Mouse (Mus musculus): ENCODE results near the gene Stat4.
"Not testable (repeated sequence)": the region's sequence is repeated elsewhere in the genome, so short reads cannot be mapped to it uniquely, and the experiment has no call there.

Gene Stat4

DNA sequence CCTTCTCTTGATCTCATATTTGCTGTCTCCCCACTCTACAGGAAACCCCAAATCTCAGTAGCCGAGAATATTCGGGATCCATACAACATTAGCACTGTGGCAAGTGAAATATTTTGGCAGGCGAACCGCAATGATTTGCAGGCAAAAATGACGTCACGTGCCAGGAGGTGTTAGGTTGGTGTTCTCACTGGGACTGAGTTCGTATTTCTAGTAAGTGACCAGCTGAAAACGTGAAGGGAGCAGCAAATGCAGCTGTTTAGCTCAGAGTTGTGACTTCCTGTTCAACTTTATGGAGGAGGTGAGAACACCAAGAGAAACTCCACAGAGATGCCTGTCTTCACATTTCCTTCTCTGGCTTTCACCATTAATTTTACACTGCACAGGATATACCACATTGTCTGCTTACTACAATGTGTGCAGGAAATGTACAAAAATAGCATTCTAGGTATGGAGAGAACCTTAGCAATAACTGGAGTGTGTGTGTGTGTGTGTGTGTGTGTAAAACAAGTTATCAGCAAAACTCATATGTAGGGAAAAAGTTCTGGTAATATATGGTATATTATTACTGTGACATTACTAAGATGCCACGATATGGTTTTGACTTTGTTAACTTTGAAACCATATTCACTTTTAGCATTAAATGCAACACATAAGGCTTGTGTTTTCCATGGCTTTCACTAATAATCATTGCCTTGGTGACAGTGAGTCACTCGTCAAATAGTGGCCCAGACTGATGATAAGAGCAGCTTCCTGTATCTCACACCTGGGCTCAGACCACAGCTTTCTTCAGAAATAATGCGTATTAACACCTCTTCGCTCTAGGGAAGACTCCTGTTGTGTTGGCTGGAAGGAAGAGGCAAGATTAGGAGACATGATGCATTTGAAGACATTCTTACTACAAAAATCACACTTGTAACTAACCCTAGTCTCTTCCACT lies 48.1 kb downstream of the Stat4 start:
- no peak for DNase-seq (ENCODE audit: low read depth)

DNA sequence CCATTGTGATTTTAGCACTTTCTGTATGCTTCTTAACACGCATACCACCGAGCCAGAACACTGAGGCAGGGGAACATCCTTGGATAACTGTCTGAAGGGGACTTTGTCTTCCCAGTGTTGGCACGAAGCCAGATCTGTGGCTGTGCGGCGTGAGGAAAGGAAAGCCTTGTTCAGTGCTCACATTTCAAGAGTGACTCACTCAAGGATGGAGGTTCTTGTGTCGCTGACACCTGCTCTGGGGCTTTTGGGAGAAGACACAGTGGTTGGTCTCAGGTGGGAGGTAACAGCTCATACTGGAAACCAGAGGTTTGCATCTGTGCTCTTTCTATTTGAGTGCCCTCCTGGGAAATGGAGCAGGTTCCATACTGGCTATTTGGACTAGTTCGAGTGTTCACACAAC lies 52.2 kb downstream of the Stat4 start:
- no peak for DNase-seq (ENCODE audit: low read depth)

GRCm38 (mm10) chr1:52039626-52040025 lies 52.7 kb downstream of the Stat4 start:
- no peak for DNase-seq (ENCODE audit: low read depth)

GRCm38 (mm10) chr1:52040366-52041061 lies 53.6 kb downstream of the Stat4 start:
- no peak for DNase-seq (ENCODE audit: low read depth)

DNA sequence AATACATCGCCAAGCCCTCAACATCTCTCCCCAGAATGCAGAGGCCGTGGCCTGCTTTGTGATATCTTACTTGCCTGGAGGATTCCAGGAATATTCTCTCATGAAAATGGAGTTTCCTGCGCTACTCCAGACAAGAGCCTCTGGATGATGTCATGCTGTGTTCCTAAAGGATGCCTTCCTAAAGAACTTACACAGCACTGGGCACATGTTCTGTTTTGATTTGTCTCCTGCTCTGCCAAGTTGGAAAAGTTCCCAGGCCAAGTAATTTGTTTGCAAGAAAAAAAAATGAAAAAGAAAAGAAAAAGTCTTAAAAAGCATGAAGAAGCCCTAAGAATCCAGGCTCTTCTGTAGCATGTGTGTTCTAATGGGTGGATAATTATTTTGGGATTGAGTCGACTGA lies 56.2 kb downstream of the Stat4 start:
- DNase-seq (ENCODE audit: low read depth), result peak; percentile 9

DNA sequence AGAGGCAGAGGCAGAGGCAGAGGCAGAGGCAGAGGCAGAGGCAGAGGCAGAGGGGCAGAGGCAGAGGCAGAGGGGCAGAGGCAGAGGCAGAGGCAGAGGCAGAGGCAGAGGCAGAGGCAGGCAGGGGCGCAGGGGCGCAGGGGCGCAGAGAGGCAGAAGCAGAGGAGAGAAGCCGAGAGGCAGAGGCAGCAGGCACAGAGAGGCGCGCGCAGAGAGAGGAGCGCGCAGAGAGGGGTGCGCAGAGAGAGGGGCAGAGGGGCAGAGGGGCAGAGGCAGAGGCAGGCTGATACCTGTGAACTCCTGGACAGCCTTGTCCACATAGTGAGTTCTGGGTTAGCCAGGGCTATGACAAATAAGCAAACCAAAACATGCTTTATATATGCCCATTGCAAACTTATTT lies 59.9 kb downstream of the Stat4 start:
- DNase-seq (ENCODE audit: low read depth), result not testable (repeated sequence)

DNA sequence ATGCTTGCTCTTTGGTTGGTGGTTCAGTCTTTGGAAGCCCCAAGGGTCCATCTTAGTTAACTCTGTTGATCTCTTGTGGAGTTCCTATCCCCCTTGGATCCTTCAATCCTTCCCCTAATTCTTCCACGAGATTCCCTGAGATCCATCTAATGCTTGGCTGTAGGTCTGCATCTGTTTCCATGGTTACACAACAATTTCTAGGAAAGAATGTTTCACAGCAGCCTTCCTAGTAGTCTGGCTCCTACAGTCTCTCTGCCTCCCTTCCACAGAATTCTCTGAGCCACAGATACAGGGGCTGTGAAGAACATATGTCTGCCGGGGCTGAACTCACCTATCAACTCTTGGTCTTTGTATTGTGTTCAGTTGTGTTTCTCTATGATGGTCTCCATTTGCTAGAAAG lies 61.8 kb downstream of the Stat4 start:
- DNase-seq (ENCODE audit: low read depth), result no peak

DNA sequence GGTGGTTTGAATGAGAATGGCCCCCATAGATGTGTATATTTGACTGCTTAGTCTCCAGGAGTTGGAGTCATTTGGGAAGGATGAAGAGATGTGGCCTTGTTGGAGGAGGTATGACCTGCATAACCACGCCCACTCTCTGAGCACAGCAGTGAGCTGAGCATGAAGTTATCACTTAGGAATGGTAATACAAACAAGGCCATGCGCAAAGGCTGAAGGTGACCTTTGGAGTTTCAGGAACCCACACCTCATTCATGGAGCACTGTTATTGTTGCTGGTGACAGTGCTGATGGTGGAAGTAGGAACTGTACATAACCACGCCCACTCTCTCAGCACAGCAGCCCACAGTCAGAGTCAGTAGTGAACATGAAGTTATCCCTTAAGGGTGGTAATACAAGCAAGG lies 62.9 kb downstream of the Stat4 start:
- DNase-seq (ENCODE audit: low read depth), result no peak

- no peak for DNase-seq (ENCODE audit: low read depth)
Measured at GRCm38 (mm10) chr1:52051542-52051941, 64.6 kb downstream of the Stat4 start.

- DNase-seq (ENCODE audit: low read depth), result no peak
Measured at GRCm38 (mm10) chr1:52052910-52053309, 66.0 kb downstream of the Stat4 start.

GRCm38 (mm10) chr1:52055947-52056346 lies 69.0 kb downstream of the Stat4 start:
- no peak for DNase-seq (ENCODE audit: low read depth)

DNA sequence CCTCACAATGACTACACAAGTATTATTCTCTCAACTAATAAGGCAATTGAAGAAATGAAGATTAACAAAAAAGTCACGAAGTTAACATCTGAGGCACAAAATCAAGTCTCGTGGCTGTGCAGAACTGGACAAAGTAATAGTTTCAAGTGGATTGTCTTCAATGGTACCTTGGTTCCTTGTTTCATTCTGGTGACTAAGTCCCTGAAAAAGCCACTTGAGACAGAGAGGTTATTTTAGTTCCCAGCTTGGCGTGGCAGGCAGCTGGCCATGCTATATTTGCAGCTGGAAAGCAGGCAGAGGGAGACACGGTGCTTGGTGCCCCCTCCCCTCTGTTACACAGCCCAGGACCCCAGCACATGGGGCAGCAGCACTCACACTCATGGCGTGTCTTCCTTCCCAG lies 70.2 kb downstream of the Stat4 start:
- DNase-seq (ENCODE audit: low read depth), result no peak

DNA sequence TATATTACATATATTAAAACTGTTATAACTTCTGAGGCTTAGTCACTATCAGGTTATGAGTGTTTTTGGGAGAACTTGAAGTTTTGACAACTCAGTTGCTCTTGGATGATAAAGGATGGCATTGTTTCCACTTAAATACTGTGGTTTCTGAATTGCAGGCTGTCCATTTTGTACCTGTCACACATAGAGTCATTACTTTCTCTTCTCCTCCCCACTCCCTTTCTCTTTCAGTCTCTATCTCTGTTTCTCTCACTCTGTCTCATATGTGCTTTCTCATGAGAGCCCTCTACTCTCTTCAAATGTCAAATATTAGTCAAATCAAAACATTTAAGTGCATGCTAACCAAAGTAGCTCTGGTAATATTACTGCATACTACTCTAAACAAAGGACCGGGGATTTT lies 79.3 kb downstream of the Stat4 start:
- no peak for DNase-seq (ENCODE audit: low read depth)

DNA sequence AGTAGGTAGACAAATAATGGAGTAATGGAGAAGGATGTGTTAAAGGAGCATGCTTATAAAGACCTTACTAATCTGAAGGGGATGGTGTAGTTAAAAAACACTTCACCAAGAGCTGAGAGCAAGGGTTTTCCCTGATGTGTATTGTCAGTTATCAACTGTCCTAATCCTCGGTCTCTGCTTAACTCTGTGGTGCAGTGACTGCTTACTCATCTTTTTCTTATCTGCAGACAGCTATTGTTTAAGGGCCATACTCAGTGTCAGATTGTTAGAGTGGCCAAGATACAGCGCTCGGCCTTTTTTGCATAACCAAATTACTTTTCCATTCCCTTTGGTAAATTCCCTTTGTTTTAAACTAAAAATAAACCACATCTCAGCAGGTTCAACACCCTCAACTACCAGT lies 79.7 kb downstream of the Stat4 start:
- no peak for DNase-seq (ENCODE audit: low read depth)

DNA sequence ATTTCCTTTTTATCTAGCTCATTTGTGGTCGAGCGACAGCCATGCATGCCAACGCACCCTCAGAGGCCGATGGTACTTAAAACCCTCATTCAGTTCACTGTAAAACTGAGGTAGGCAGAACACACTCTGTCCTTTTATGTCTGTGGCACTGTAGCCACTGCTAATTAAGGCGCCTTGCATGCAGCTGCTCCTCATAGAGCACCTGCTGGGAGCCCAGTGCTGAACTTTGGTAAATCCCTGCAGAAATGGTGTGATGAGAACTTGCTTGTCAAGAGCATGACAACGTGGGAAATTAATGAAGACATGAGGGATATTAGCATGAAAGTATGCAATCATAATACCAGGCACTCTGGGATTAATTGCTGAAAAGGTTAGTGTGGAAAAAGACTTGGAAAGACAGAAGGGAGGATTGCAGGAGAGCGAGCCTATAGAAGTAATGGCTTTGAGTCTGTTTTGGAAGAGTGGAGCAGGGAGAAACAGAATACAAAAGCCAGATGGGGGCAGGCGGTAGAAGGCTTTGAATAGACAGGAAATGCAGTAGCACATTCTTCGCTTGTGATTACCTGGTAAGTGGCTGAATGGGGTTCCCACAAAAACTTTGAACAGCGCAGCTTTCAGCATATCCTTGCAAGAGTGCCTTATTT lies 92.9 kb downstream of the Stat4 start:
- no peak for DNase-seq (ENCODE audit: low read depth)

- no peak for DNase-seq (ENCODE audit: low read depth)
Measured at GRCm38 (mm10) chr1:52080375-52080774, 93.4 kb downstream of the Stat4 start.

GRCm38 (mm10) chr1:52086236-52086635 lies 99.3 kb downstream of the Stat4 start:
- DNase-seq (ENCODE audit: low read depth), result no peak

- no peak for DNase-seq (ENCODE audit: low read depth)
Measured at GRCm38 (mm10) chr1:52087128-52087527, 100.2 kb downstream of the Stat4 start.

DNA sequence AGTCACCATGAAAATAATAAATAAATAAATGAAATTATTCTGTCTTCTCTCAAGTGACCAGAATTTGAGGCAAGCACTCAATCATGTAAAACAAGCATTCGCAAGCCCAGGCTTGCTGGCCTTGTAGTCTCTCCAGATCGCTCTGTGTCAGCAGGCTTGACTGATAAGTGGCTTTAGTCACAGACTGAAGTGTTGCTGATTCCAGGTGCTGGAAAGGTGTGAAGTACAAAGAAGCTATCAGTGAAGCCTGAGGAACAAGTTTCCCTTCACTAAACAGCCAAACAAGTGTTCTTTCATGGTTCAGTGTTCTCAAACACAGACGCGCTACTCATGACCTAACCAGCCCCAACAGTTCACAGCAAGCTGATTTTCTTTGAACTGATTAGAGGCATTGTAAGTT lies 101.7 kb downstream of the Stat4 start:
- no peak for DNase-seq (ENCODE audit: low read depth)

DNA sequence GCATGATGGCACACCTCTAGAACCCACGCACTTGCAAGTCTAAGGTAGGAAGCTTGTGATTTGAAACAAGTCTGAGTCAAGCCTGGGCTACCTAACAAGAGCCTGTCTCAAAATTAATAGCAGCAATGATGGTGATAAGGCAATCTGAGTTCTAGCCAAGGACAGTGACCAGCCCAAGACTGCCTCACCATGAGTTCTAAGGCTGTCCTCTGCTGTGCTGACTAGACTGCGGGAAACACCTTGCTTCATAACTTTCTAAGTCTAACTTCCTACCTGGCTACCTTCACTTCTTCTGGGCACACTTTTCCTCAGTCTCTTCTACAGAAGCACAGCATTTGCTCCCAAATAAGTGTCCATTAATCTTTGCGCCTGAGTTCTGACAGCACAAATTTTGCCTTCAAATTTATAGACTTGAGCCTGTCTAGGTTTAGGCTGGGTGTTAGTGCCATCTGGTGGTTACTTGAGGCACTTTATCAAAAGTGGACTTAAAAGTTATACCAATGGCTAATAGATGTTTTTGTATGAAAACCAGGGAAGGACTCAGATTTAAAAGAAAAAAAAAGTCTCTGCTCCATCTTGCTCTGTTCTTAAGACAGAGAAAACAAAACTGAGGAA lies 111.8 kb downstream of the Stat4 start:
- no peak for DNase-seq (ENCODE audit: low read depth)

DNA sequence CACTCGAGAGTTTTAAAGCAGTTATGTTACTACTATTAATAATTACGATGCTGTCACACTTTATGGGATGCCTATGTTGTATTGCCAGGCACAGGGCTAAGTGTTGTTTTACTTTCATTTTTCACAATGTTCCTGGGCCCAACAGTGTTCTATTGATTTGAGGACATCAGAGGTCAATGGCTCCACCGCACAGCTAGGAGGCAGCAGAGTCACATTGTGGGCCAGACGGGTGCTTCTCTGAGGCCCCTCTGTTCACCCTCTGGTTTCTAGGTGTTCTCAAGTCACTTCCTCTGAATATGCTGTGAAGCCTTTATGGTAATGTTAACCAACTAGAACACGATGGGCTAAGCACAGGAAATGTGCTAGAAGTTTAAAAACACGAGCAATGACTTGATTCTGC lies 113.5 kb downstream of the Stat4 start:
- DNase-seq (ENCODE audit: low read depth), result no peak

- DNase-seq (ENCODE audit: low read depth), result no peak
Measured at GRCm38 (mm10) chr1:52102795-52103194, 115.8 kb downstream of the Stat4 start.
